Mouse (Mus musculus) heart, postnatal 25 days (tissue): ENCODE data around the gene Hoxd11. TPM values are rescaled to one million over a fixed set of nuclear protein-coding genes. Genes with fewer than 3 reads are reported as not detected.

ENCODE experiments used
- microRNA-seq: library from miRNA; unstranded; fragments of <30 nt; microRNA quantifications from one replicate; pipeline ENCODE4 v1.2.0, GENCODE M21; 2022
- total RNA-seq, 2 experiments: library from RNA; stranded (reverse); gene quantifications; 2 replicates each; pipeline ENCODE4 v1.2.3; 2021

Hoxd11 gene
- total RNA-seq, 2 experiments from 2014 or later = not detected

Small RNA genes lying within 50 kb of the gene (microRNA-seq; reads per million reads assigned to microRNA genes)
- gene Gm44463 = not detected
- gene Mir10b = 808 reads per million, percentile 77 among the genes with 10 or more reads in this experiment

Other genes with a start within 250 kb of the Hoxd11 start
- gene Lnpk, start 100.1 kb upstream of the Hoxd11 start, total RNA-seq = 10 to 100 TPM; 17.9 to 20.9 TPM
- gene Evx2, start 20.0 kb upstream of the Hoxd11 start, total RNA-seq = not detected
- not detected for gene Hoxd13, start 11.2 kb upstream of the Hoxd11 start, total RNA-seq
- gene Hoxd12, start 4.5 kb upstream of the Hoxd11 start, total RNA-seq = not detected
- not detected for gene Hoxd10, start 12.4 kb downstream of the Hoxd11 start, total RNA-seq
- under 1 TPM; 0.39 to 0.52 TPM for gene Hoxd9, start 18.2 kb downstream of the Hoxd11 start, total RNA-seq
- 1 to 10 TPM; 1.0 to 1.2 TPM for gene Hoxd8, start 25.1 kb downstream of the Hoxd11 start, total RNA-seq
- gene Hoxd3, start 32.4 kb downstream of the Hoxd11 start, total RNA-seq = not detected
- under 1 TPM; 0.42 to 0.56 TPM for gene Hoxd4, start 32.4 kb downstream of the Hoxd11 start, total RNA-seq
- not detected for gene Gm28230, start 47.2 kb downstream of the Hoxd11 start, total RNA-seq
- not detected for gene Hoxd1, start 83.4 kb downstream of the Hoxd11 start, total RNA-seq
- 100 to 1,000 TPM; 120 to 122 TPM for gene Mtx2, start 146.2 kb downstream of the Hoxd11 start, total RNA-seq